Mouse (Mus musculus) stomach, postnatal 0 days (tissue): ENCODE measurements around the gene Abcc4.

Experiments used
- CTCF ChIP-seq: IDR thresholded peaks from 2 replicates; pipeline ENCODE4 v1.5.1; 2016; ENCODE audit warnings: antibody characterized with exemption, low read depth, mild to moderate bottlenecking, moderate library complexity
- EP300 ChIP-seq: optimal IDR thresholded peaks from 2 replicates; pipeline ENCODE3; 2016; ENCODE audit warnings: antibody characterized with exemption

DNA sequence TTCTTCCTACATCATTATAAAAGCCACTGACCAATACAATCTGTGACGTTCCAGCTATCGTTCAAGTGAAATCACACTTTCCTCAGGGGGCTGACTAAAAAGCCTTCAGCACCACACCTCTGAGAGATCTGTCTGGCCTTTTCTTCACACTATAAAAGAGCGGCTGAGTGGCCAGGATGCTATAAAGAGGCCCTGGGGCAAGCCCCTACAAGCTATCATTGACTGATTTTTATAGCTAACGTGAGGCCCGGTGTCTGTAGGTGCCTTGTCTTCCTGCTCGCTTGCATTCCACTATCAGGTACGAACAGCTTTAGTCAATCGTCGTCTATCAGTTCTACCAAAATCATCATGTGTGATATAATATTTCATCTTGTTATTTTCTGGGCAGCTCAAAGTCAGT is 92.3 kb downstream of the Abcc4 start:
- no peak for TF ChIP-seq CTCF
- TF ChIP-seq EP300: no peak
